9 mouse cellular contexts compared by ENCODE assay signal in the genomic region with DNA sequence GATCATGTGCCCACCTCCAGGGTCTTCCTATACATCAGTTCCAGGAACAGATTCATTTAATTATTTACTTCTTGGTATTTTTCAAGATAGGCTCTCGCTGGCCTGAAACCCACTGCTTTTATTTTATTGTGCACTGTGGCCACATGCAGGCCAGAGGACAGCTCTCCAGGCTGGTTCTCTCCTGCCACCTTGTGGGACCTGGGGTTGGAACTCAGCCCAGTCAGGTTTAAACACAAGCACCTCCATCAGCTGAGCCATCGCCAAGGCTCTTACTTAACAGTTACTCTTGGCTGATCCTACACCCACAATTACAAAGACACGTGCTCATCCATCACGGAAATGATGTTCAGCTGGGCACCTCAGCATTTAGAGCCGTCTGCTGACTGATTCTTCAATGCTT. TPM values are rescaled to one million over a fixed set of nuclear protein-coding genes. Genes with fewer than 3 reads are reported as not detected.
DNase-seq lines count a peak whose midpoint lies in the region; TF ChIP-seq lines count a peak whose summit lies in the region.
"Had no signal": no experiment of that assay in that cellular context is flagged by ENCODE, and none has a peak within 500 bp of the region (broad histone marks: within the 10 kb centered on the region; RNA-seq: fewer than 3 reads in every experiment).

No protein-coding gene starts in this region.

- TF ChIP-seq CTCF in left cerebral cortex, adult 2 months (IDR thresholded peaks at IDR 0.05) = peak; percentile 18

- no peak overlapping the region for H3K4me3 ChIP-seq in left cerebral cortex, adult 2 months
- H3K4me3 ChIP-seq: limb, embryonic 15.5 days had no signal

- DNase-seq in left cerebral cortex, adult 2 months (ENCODE audit: extremely low spot score in 1 of 2, low spot score in 2 of 2) = no peak
- DNase-seq in left cerebral cortex, postnatal 25 days (ENCODE audit: low spot score in 2 of 2) = no peak
- DNase-seq in adrenal gland, postnatal 14 days = peak; percentile 73
- DNase-seq in fat pad, adult 2 months (ENCODE audit: extremely low read depth, low read depth, low spot score) = peak; percentile 91
- DNase-seq in lung, postnatal 10 days = peak; percentile 77
- no peak for DNase-seq in thymus, postnatal 25 days
- DNase-seq in left cerebral cortex, adult 9 months (ENCODE audit: low spot score in 2 of 2) = no peak
- no peak for DNase-seq in right cerebral cortex, postnatal 4 days

- intact Hi-C loops in left cerebral cortex, adult 2 months (cut with DNase I) = loop anchor here (5.0 kb wide), 1 partner anchor 284 kb away; the partner anchor contains the start of gene Dip2b
- intact Hi-C loops in left cerebral cortex, postnatal 25 days (cut with DNase I) = loop anchor here (5.0 kb wide), 1 partner anchor 294 kb away; no protein-coding TSS in a partner anchor

- no peak overlapping the region for H3K27ac ChIP-seq in left cerebral cortex, adult 2 months
- H3K27ac ChIP-seq: limb, embryonic 15.5 days had no signal

RNA-seq across cellular contexts. Expression of gene Mettl7a3, which starts 13.6 kb away (rescaled TPM):
- total RNA-seq in left cerebral cortex, adult 2 months (2021) = under 1 TPM in 1 of 2 experiments, not detected in 1; 0.66 TPM
- total RNA-seq in left cerebral cortex, postnatal 25 days (2021) = under 1 TPM; 0.37 to 0.48 TPM
- 0.26 TPM in 1 of 2 replicates, not detected in the other for total RNA-seq in adrenal gland, postnatal 14 days (2021)

RNA-seq across cellular contexts. Expression of gene Mettl7a1, which starts 17.2 kb away (rescaled TPM):
- total RNA-seq in left cerebral cortex, adult 2 months (2021) = 10 to 100 TPM; 30.0 to 32.2 TPM
- total RNA-seq in left cerebral cortex, postnatal 25 days (2021) = 10 to 100 TPM; 27.0 to 31.6 TPM
- total RNA-seq in adrenal gland, postnatal 14 days (2021) = 83.1 and 102 TPM in 2 replicates

RNA-seq across cellular contexts. Expression of gene Methig1, which starts 31.8 kb away (rescaled TPM):
- total RNA-seq in left cerebral cortex, adult 2 months (2021) = under 1 TPM in 1 of 2 experiments, not detected in 1; 0.68 TPM
- total RNA-seq in left cerebral cortex, postnatal 25 days (2021) = not detected
- total RNA-seq in adrenal gland, postnatal 14 days (2021) = 0.68 and 0.78 TPM in 2 replicates

RNA-seq across cellular contexts. Expression of gene Mettl7a2, which starts 31.9 kb away (rescaled TPM):
- under 1 TPM; 0.59 to 0.89 TPM for total RNA-seq in left cerebral cortex, adult 2 months (2021)
- under 1 TPM; 0.27 to 0.30 TPM for total RNA-seq in left cerebral cortex, postnatal 25 days (2021)
- total RNA-seq in adrenal gland, postnatal 14 days (2021) = 1.5 and 2.2 TPM in 2 replicates

RNA-seq across cellular contexts. Expression of gene Tmprss12, which starts 40.5 kb away (rescaled TPM):
- not detected for total RNA-seq in left cerebral cortex, adult 2 months (2021)
- not detected for total RNA-seq in left cerebral cortex, postnatal 25 days (2021)
- not detected in 2 replicates for total RNA-seq in adrenal gland, postnatal 14 days (2021)

Comparison
In these comparisons a context has a peak if more than half of its experiments do, and no peak if none do; other contexts are left out.
1. DNase-seq: peak in adrenal gland, postnatal 14 days (single experiment), fat pad, adult 2 months (single experiment) and lung, postnatal 10 days (single experiment); none in left cerebral cortex, adult 2 months (0 of 2), left cerebral cortex, postnatal 25 days (0 of 2), thymus, postnatal 25 days (single experiment), left cerebral cortex, adult 9 months (0 of 2) and right cerebral cortex, postnatal 4 days (single experiment).